Mouse (Mus musculus) embryonic facial prominence, embryonic 11.5 days (tissue): Measurements from ENCODE around the gene Creg1. TPM values are rescaled to one million over a fixed set of nuclear protein-coding genes. Genes with fewer than 3 reads are reported as not detected.
A peak's percentile ranks its signal among the peaks of the same experiment; 100 is the strongest.

Experiments used
- ATAC-seq: fragments of 200-750 bp; cut with Nextera tagmentation; replicated peaks from 2 replicates; pipeline ENCODE4 v1.8.0; 2017; ENCODE audit warnings: low read depth; ENCODE audit not compliant: insufficient number of reproducible peaks, low FRiP score, low TSS enrichment
- DNase-seq: peaks from one replicate; pipeline ENCODE4 v3.0.0-alpha.2; 2015; ENCODE audit warnings: low spot score
- H3K27ac ChIP-seq: fragments of 300-500 bp; sonication (generic); replicated peaks from 2 replicates; pipeline ENCODE4 v1.5.1; 2014; ENCODE audit warnings: mild to moderate bottlenecking, low read depth, low read length, control low read depth
- H3K27me3 ChIP-seq: fragments of 300-500 bp; sonication (generic); 2 replicates; pipeline ENCODE4 v1.6.1; 2014; ENCODE audit warnings: mild to moderate bottlenecking, low read length, moderate library complexity, mixed read lengths; ENCODE audit not compliant: control insufficient read depth, insufficient read depth
- H3K36me3 ChIP-seq: fragments of 300-500 bp; sonication (generic); replicated peaks from 2 replicates; pipeline ENCODE4 v1.6.1; 2014; ENCODE audit warnings: low read depth, mild to moderate bottlenecking, low read length, moderate library complexity, mixed read lengths; ENCODE audit not compliant: control insufficient read depth, insufficient read depth
- H3K4me1 ChIP-seq: fragments of 300-500 bp; sonication (generic); 2 replicates; pipeline ENCODE4 v1.6.1; 2014; ENCODE audit warnings: low read length, mixed read lengths; ENCODE audit not compliant: control insufficient read depth, insufficient read depth
- H3K4me2 ChIP-seq: fragments of 300-500 bp; sonication (generic); 2 replicates; pipeline ENCODE4 v1.6.1; 2014; ENCODE audit warnings: low read depth, mild to moderate bottlenecking, control low read depth, low read length, moderate library complexity
- H3K4me3 ChIP-seq: fragments of 300-500 bp; sonication (generic); 2 replicates; pipeline ENCODE4 v1.5.1; 2014; ENCODE audit warnings: low read depth, low read length, control low read depth
- H3K9ac ChIP-seq: fragments of 300-500 bp; sonication (generic); replicated peaks from 2 replicates; pipeline ENCODE4 v1.6.1; 2014; ENCODE audit warnings: mild to moderate bottlenecking, control low read depth, low read length
- H3K9me3 ChIP-seq: fragments of 300-500 bp; sonication (generic); replicated peaks from 2 replicates; pipeline ENCODE4 v1.6.1; 2016; ENCODE audit warnings: mild to moderate bottlenecking, low read length, inconsistent platforms, mixed read lengths; ENCODE audit not compliant: control insufficient read depth
- WGBS: fragments of 180-500 bp; shearing (Covaris S2); extraction: QIAGEN DNeasy Blood & Tissue Kit; methylation state at CpG from one replicate; pipeline ENCODE4 v1.1.7; 2014; 5-methylcytosine and 5-hydroxymethylcytosine counted together
- polyA plus RNA-seq: library from polyadenylated mRNA; unstranded; fragments of >200 nt; fragmentation: Nextera tagmentation; extraction: Ambion mirVana; gene quantifications from 2 replicates; pipeline ENCODE4 v1.2.1, GENCODE M21; 2014

Gene Creg1
- polyA plus RNA-seq, 1 experiment from 2014 or later: 45.8 TPM

DNA sequence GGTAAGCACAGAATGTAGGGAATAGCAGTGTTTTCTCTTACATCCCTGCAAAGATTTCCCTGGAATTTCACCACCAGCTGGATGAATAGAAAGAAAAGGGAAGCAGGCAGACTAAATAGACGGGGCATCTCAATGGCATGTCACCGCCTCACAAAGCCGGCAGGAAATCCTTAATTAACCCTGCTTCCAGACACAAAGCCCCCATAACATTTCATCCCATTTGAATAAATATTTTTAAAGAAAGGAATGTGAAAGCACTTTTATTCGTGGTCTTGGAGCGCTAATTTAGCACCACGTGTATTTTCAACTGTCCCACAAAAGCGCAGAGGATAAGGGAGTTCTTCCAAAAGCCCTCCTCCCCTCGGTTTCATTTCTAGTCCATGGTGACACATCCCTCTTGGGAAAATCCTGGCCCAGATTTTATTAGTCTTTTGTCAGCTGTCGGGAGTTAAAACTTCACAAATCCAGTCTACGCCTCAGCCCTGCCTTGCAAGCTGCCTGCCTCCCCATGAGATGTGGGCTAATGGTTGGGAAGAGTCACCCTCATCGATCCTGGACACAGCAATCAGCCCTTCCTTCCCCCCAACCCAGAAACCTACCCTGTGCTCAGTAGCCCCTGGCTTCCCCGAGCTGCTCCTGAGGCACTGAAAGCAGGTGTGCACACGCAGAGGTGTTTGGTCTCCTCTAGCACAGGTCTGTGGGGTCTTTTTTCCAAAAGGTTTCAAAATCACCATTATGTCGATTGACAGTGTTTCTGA lies 51.2 kb downstream of the Creg1 start:
- DNase-seq (peak; percentile 62), ATAC-seq (no peak; the same call in 1 of the 2 replicates)
- Histone ChIP-seq H3K4me3 (no peak overlapping the region), H3K9ac (peak overlapping the region; percentile 18; the same call in 1 of the 2 replicates), H3K9me3 (no peaks in the 10 kb centered on the region), H3K27me3 (no peaks in the 10 kb centered on the region; the same call in 1 of the 2 replicates), H3K36me3 (no peaks in the 10 kb centered on the region), H3K27ac (peak overlapping the region; percentile 38; the same call in 1 of the 2 replicates), H3K4me2 (no peak overlapping the region), H3K4me1 (peaks cover 5% of the 10 kb centered on the region; the same call in 1 of the 2 replicates)
- WGBS: 19% methylated on average over 14 of the region's 14 CpGs

DNA sequence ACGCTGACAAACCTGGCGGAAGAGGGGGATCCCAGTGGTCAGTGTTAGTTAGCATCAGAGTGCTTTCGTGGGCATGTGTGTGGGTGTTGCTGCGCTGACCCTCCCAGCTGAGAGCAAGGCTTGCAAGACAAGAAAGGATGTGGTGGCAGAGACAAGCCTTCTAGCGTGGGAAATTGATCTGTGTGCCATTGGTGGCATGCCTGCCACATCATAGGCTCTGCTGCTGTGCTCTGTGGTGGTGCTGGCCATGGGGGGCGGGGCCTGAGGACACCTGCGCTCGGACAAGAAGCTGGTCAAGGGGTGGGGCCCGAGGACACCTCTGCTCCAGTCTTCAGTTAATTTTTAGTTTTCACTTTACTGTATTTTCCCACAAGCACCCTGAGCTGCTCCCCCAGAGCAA lies 52.8 kb downstream of the Creg1 start:
- H3K27me3 ChIP-seq: no peaks in the 10 kb centered on the region; the same call in 1 of the 2 replicates
- WGBS: 88% methylated on average over 9 of the region's 9 CpGs
- H3K9ac ChIP-seq: no peak overlapping the region
- no peak overlapping the region for H3K4me2 ChIP-seq
- H3K36me3 ChIP-seq: no peaks in the 10 kb centered on the region
- H3K4me3 ChIP-seq: no peak overlapping the region
- H3K9me3 ChIP-seq: no peaks in the 10 kb centered on the region
- DNase-seq (no peak), ATAC-seq (no peak)
- no peak overlapping the region for H3K27ac ChIP-seq
- H3K4me1 ChIP-seq: peaks cover 5% of the 10 kb centered on the region; the same call in 1 of the 2 replicates

- Histone ChIP-seq H3K9me3 (no peaks in the 10 kb centered on the region), H3K4me1 (peaks cover 5% of the 10 kb centered on the region; the same call in 1 of the 2 replicates), H3K36me3 (no peaks in the 10 kb centered on the region), H3K9ac (no peak overlapping the region), H3K4me3 (no peak overlapping the region), H3K4me2 (no peak overlapping the region), H3K27ac (no peak overlapping the region), H3K27me3 (no peaks in the 10 kb centered on the region; the same call in 1 of the 2 replicates)
- DNase-seq (no peak), ATAC-seq (no peak)
- 64% methylated on average over 9 of the region's 9 CpGs for WGBS
Observed at GRCm38 (mm10) chr1:165817264-165817663, 53.7 kb downstream of the Creg1 start.

DNA sequence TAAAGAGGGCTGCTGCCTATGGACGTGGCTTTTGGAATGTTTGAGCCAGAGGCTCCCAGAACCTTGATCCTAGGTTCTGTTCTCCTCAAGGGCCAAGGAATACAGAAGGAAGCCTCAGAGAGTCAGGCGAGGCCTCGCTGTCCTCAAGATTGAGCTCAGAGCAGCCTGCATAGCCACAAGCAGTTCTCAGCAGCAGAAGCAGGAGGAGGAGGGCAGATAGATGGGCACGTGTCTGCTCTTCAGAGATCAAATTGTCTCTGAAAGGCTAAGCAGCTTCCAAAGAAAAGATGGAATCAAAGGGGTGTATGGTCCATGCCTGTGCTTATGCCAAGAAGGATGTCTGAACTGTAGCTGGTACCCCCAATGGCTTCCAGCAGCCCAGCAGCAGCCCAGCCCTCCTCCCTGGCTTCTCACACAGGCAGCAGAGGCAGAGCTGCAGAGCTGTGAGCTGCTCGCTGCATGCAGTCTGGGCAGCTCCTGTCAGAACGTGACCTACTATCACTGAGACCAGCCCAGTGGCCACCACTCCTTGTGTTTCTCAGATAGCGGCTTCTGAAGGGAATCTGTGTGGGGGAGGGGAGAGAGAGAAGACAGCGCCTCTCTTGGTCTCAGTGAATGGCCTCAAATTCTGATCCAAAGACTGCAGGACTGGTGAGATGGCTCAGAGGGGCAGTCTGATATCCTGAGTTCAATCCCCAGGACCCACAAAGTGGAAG lies 54.8 kb downstream of the Creg1 start:
- Histone ChIP-seq H3K27me3 (no peaks in the 10 kb centered on the region; the same call in 1 of the 2 replicates), H3K36me3 (no peaks in the 10 kb centered on the region), H3K9me3 (no peaks in the 10 kb centered on the region), H3K4me3 (no peak overlapping the region), H3K9ac (no peak overlapping the region), H3K4me2 (no peak overlapping the region), H3K27ac (no peak overlapping the region), H3K4me1 (peaks cover 5% of the 10 kb centered on the region; the same call in 1 of the 2 replicates)
- WGBS: 34% methylated on average over 8 of the region's 8 CpGs
- ATAC-seq (no peak), DNase-seq (no peak)

GRCm38 (mm10) chr1:165819147-165819546 lies 55.6 kb downstream of the Creg1 start:
- WGBS: 78% methylated on average over 4 of the region's 4 CpGs
- peaks cover 5% of the 10 kb centered on the region; the same call in 1 of the 2 replicates for H3K4me1 ChIP-seq
- DNase-seq (no peak), ATAC-seq (no peak)
- H3K36me3 ChIP-seq: no peaks in the 10 kb centered on the region
- no peak overlapping the region for H3K27ac ChIP-seq
- H3K4me2 ChIP-seq: no peak overlapping the region
- no peak overlapping the region for H3K9ac ChIP-seq
- H3K27me3 ChIP-seq: no peaks in the 10 kb centered on the region; the same call in 1 of the 2 replicates
- H3K9me3 ChIP-seq: no peaks in the 10 kb centered on the region
- H3K4me3 ChIP-seq: no peak overlapping the region

- Histone ChIP-seq H3K9me3 (no peaks in the 10 kb centered on the region), H3K27me3 (no peaks in the 10 kb centered on the region), H3K27ac (no peak overlapping the region), H3K4me1 (no peaks in the 10 kb centered on the region), H3K4me3 (no peak overlapping the region), H3K36me3 (no peaks in the 10 kb centered on the region), H3K4me2 (no peak overlapping the region), H3K9ac (no peak overlapping the region)
- DNase-seq: no peak
- WGBS: 85% methylated on average over 2 of the region's 2 CpGs
- no peak for ATAC-seq
Observed at GRCm38 (mm10) chr1:165822031-165822430, 58.5 kb downstream of the Creg1 start.
